Mouse (Mus musculus): Measurements from ENCODE around the gene Cldn34b3. TPM values are rescaled to one million over a fixed set of nuclear protein-coding genes. Genes with fewer than 3 reads are reported as not detected.
"Not testable (repeated sequence)": the region's sequence is repeated elsewhere in the genome, so short reads cannot be mapped to it uniquely, and the experiment has no call there.

Gene Cldn34b3
- total RNA-seq (2012; rRNA removed) (not detected in 2 replicates), polyA plus RNA-seq (2012; ENCODE audit: insufficient read depth in 1 of 2, insufficient read length in 2 of 2, low read depth in 1 of 2, low replicate concordance in 2 of 2, missing spikeins in 1 of 2) (not detected)

DNA sequence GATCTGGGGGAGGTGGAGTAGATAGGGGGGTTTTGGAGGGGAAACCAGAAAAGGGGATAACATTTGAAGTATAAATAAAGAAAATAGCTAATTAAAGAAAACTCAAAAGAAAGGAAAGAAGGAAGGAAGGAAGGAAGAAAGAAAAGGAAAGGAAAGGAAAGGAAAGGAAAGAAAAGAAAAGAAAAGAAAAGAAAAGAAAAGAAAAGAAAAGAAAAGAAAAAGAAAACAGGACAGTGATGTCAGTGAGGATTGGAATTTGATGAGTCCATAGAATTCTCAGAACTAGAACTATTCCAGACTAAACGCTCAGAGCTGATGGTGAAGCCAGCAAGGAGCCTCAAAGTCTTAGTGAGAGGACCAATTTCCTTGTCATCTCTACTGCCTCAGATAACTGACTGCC is at the start of gene Cldn34b3:
Gene Cldn34b3 (plus strand): TSS at position 301 of the 400 bp plus-strand sequence.
- not testable (repeated sequence) for H3K4me3 ChIP-seq (ENCODE audit: control insufficient read depth in 1 of 2, insufficient read depth in 1 of 2, low read depth in 2 of 2, low read length in 2 of 2); H3K79me2 ChIP-seq (ENCODE audit: control insufficient read depth, insufficient read depth, low read length, poor library complexity); H3K4me1 ChIP-seq (ENCODE audit: control insufficient read depth in 1 of 2, insufficient read depth in 2 of 2, low read length in 2 of 2); H3K9ac ChIP-seq (ENCODE audit: control insufficient read depth, low read depth, low read length, poor library complexity, severe bottlenecking); H3K9me3 ChIP-seq (replicated peaks; ENCODE audit: insufficient read depth, low read length); H3K36me3 ChIP-seq (ENCODE audit: control insufficient read depth in 1 of 2, insufficient read depth in 2 of 2, low read length in 2 of 2); H3K27ac ChIP-seq (ENCODE audit: control insufficient read depth, low read depth, low read length); DNase-seq (ENCODE audit: low read depth, low spot score); H3K27me3 ChIP-seq (ENCODE audit: control insufficient read depth in 1 of 2, insufficient read depth in 2 of 2, low read length in 2 of 2)

Other genes with a start within 250 kb of the Cldn34b3 start
- not detected in 2 replicates for gene Cldn34b4, start 129.0 kb downstream of the Cldn34b3 start, total RNA-seq (2012; rRNA removed)
- gene Cldn34b4, start 129.0 kb downstream of the Cldn34b3 start, polyA plus RNA-seq (2012; ENCODE audit: insufficient read depth in 1 of 2, insufficient read length in 2 of 2, low read depth in 1 of 2, low replicate concordance in 2 of 2, missing spikeins in 1 of 2): not detected

Measured in MEL (cell line).